Mouse (Mus musculus) CH12F3 (cell line): Measurements from ENCODE around the gene Cdk6.
"Not testable (repeated sequence)": the region's sequence is repeated elsewhere in the genome, so short reads cannot be mapped to it uniquely, and the experiment has no call there.

Experiments
- in situ Hi-C: fragments of 300-500 bp; cut with MboI; formaldehyde crosslinking; loops from 2 replicates; pipeline ENCODE4 v1.14.3; 2020; ENCODE audit warnings: low sequenced_read_pairs

The Cdk6 gene

DNA sequence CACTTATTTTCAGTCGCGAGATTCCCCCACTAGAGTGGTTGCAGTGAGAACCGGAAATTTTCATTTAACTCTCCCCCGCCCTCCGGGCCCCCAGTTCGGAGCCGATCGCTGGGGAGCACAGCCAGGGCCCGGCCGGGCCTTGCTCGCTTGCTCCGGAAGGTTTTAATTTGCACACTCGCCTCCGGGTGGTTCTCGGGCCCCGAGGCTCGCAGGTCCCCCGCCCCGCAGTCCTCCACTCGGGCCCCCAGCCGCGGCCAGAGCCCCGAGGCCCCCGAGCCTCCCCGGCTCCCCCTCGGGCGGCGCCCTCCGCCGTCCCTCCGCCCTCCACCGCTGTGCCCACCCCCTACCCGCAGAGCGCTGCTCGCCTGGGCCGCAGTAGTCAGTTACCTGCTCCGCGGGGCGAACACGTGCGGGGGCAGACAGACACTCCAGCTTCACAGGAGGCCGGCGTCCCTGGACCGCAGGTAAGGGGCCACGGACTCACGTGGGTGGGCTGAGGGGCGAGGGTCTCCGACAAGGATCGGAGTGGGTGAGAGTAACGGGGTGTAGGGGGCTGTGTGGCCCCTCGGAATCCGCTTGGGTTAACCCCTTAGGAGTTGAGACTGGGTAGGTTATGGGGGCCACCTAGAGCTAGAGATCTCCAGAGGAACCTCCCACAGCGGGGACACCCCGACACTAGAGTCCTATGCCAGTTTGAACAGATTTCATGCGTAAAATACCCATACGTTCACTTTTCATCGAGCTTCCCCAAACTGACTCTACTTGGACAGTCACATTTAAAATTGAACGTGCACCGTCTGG lies at the start of gene Cdk6:
TSS of gene Cdk6 (plus strand) at position 375 of the 801 bp plus-strand sequence.
- in situ Hi-C loops: no loop called here

DNA sequence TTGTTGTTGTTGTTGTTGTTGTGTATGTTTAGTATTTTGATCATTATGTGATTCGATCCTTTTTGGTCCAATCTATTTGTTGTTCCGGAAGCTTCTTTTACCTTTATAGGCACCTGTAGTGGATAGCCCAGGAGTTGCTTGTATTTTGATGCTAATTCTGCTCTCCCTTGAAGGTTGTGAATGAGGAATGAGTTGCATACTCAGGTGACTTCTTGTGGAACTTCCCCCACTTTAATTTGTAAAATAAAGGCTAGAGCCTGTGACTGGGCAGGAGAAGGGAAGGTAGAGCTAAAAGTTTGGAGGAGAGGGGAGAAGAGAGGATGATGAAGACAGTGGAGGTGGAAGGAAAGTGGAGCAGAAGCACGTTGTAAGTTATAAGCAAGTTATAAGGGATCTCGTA lies 47.6 kb upstream of the Cdk6 start:
- in situ Hi-C loops: no loop called here

DNA sequence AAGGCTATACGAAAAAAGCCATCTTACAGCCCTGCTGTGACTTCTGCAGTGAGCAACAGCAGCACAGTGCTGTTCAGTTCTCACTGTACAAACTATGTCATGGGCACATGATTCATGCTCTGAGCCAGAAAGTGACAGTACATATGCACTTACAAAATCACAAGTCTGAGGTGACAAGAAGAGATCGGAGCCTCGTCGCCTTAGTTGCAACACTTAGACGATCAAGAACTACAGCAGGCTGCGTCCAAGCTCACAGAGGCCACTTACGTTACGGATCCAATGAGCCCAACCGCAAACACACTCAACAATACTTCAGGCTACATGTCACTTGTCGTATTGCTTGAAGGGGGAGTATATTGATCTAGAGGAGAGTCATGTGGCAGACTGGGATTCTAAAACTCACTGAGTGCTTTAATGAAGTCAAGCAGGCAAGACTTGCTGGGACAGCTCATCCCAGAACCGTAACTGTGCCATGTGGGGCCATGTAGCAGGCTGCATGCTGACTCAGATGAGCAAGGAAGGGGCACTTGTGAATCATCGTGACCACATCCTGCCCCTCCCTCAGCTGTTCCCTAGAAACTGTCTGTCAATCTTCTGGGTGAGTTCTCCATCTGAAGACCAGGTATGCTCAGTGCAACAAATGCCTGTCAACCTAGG lies 40.4 kb upstream of the Cdk6 start:
- in situ Hi-C loops: no loop called here

DNA sequence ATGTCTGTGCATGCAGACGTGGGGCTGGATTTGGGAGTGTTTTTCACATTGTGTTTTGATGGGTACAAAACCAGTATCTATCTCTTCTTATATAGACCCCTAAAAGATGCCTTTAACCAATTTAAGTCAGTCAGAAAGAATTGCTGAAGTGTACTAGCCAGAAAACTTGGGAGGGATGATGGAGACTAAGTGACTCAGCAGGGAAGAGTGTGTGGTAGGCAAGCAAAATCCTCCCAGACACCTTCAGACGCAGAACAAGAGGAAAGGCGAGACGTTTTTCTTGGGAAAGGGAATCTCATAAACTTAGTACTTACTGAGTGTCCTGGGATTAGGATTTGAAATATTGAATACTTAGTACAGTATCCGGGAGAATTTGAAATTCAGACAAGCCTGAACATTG lies 39.8 kb upstream of the Cdk6 start:
- in situ Hi-C loops: no loop called here

DNA sequence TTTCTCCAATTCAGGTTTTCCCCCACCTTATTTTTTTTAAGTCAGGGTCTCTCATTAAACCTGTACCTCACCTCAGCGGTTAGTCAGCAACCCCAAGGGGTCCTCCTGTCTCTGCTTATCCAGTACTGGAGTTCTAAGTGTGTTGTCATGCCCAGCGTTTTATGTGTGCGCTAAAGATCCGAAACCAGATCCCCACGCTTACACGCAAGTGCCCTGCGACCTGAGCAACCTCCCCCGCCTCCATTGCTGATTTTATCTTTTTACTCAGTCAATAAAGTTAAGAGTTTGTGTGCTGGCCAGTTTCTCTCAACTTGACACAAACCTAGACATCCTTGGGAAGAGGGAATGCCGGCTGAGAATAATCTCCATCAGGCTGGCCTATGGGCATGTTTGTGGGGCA lies 37.4 kb upstream of the Cdk6 start:
- in situ Hi-C loops: no loop called here

DNA sequence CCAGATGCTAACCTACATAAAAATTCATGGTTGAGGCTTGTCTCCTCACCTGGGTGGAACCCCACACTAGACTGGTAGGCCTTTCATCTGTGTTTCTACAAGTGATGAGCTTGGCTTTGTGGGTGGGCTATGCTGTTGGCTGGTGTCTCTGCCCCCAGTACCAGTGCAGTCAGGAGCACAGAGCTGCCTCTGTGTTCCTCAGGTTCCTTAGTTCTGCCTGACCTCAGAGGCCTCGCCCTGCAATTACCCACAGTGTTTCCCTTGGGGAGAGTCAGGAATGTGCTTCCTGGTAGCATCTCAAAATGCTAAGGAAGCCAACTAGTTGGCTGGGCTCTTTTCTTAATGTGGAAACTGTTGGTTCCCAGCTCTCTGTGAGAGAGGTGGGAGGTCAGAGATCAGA lies 35.1 kb upstream of the Cdk6 start:
- in situ Hi-C loops: no loop called here

DNA sequence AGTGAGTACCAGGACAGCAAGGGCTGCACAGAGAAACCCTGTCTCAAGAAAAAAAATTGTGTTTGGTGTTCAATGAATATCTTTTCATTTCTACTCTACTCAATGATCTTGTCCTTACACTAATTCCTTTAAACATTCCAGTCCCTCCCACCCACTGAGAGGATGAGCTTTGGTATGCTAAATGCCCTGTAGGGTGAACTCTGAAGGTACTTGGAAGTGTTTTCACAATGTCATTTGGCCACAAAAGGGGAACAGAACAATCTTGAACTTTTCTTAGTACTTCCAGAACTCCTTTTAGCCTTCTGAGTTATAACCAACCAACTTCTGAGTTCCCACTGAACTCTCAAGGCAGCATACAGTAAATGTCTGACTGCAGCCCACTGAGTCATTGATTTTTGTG lies 32.2 kb upstream of the Cdk6 start:
- in situ Hi-C loops: no loop called here

DNA sequence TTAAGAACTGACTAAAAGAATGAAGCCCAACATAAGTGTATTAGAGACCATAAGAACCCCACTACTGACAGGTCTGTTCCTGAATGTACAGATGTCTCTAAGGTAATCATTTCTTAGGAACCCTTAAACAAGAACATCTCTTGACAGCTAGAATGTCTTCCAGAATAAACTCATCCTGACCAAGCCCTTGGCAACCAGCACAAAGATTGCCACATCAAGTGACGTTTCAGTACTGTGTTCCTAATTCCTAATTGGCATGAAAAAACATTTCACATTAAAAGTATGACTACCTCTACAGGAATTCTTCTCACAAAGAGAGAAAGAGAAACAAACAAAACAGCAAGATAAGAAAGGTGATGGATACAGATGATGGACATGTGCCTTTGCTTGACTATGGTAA lies 31.7 kb upstream of the Cdk6 start:
- in situ Hi-C loops: no loop called here

DNA sequence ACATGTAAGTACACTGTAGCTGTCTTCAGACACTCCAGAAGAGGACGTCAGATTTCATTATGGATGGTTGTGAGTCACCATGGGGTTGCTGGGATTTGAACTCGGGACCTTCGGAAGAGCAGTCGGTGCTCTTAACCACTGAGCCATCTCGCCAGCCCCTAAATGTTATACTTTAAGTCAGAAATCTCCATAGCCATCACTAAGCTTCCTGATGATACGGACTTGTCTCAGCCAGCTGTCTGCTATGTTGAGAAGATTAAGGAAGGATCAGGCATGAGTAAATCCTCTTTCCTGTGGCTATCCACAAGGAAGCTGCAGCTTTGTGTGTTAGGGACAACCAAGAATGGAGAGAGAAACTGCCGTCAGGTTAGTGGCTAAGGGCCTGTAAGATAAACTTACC lies 30.1 kb upstream of the Cdk6 start:
- in situ Hi-C loops: not testable (repeated sequence)

DNA sequence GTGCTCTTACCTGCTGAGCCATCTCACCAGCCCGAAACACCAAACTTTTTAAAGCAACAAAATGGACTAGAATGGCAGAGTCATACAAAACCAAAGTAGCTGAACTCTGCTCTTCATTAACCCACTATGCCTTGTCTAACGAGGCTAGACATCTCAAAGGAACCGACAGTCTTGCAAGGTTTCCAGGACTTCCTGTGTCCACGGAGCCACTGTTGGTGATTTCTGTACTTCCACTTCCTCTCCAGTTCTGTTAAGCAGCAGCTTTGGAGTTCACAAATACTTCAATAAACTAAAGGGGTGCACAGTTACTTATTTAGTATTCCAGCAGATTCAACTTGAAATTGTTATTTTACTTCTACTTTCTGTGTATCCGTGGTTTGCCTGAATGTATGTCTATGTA lies 23.6 kb upstream of the Cdk6 start:
- in situ Hi-C loops: not testable (repeated sequence)

DNA sequence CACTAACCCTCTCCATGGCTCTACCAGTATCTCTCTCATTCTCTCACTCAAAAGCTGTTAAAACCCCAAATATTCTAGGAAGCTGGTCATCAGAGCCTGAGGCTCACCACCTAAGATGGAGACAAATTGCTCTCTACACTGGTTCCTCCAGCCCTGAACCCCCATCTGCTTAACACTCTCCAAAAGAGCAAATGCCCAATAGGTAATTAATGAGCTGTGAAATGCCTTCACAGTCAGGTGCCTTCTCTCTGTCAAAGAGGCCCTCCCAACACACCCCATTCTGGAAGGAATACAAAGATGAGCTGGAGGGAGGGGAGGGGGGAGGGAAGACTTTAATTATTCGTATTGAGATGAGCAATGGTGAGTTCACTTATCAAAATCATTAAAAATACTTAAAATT lies 21.1 kb upstream of the Cdk6 start:
- in situ Hi-C loops: no loop called here

DNA sequence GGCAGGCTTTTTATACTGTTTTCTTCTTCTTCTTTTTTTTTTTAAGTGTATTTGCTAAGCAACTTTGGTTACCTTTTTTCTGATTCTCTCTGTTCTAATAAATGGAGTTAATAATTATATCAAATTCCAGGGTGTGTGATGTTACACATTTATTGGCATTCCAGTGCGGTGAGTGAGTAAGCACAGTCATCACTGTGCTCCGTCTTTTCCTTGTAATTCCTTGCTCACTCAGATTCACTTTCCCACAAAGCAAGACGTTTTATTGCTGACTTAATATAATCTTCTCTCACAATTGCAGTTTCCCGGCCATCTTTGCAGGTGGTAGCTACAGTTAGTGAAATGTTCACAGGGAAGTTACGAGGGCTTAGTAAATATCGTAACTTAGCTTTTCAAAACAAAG lies 19.2 kb upstream of the Cdk6 start:
- in situ Hi-C loops: no loop called here

DNA sequence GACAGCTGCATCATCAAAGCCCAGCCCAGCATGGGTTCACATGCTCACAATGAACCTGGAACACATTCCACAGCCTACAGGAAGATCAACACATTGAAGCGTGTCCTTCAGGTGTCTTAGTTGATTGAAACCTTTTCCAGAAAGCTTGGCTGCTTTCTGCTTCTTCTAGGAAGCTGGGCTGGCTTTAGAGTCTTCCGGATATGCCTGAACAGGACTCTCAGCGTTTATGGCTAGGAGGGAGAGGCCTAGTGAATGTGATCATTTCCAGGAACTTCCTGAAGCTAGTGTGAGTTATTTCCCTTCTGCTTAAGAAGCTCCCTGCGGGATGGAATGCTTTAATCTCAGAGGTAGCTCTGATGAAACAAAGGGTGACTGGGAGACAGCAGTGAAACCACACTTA lies 17.2 kb upstream of the Cdk6 start:
- in situ Hi-C loops: no loop called here

DNA sequence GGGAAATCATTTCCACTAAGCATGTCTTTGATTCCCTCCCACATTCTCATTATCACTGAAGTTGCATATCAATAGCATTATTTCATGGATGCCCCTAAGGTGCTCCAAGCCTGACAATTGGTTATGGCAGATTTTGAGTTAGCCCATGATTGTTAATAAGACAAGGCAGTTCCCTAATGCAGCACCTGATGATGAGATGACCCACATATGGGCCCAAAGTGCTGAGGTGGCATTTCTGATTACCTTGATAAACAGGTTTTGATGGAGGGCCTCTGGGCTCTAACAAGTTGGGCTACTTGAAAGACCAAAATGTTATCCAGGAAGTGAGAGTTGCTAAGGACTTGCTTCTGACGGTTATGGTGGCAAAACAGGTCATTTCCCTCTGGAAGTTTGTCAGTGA lies 11.9 kb upstream of the Cdk6 start:
- in situ Hi-C loops: no loop called here

DNA sequence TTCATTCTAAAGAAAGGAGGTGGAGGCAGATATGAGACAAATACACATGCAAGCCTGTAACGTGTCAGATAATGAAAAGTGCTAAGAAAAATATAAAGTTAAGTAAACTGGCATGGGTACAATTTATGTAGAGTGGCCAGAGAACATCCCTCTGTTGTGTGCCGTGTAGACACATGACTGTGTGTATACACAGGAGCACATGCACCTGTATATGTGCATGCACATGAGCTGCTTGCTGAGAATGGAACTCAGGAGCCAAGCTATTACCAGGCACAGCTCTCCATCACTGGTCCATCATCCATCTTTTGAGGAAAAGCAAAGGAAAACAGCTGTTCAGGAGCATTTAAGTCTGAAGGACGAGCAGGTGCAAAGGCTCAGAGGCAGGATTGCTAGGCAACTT lies 10.4 kb upstream of the Cdk6 start:
- in situ Hi-C loops: no loop called here

DNA sequence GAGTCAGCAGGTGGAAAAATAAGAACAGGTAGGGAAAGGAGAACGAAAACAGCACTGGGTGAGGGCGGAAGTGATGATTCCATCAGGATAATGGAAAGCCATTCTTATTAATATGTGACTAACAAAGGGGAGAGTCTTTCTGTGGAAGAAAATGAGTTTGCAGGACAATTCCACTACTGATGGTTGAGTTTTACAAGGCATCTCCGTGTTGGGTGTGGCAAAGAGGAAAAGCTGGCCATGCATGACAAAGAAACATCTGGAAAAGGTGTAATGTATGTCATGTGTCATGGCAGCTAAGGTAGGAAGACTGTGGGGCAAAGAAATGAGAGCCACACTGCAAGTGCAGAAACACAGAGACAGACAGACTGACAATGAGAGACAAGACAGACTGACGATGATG lies 8.3 kb upstream of the Cdk6 start:
- in situ Hi-C loops: not testable (repeated sequence)

DNA sequence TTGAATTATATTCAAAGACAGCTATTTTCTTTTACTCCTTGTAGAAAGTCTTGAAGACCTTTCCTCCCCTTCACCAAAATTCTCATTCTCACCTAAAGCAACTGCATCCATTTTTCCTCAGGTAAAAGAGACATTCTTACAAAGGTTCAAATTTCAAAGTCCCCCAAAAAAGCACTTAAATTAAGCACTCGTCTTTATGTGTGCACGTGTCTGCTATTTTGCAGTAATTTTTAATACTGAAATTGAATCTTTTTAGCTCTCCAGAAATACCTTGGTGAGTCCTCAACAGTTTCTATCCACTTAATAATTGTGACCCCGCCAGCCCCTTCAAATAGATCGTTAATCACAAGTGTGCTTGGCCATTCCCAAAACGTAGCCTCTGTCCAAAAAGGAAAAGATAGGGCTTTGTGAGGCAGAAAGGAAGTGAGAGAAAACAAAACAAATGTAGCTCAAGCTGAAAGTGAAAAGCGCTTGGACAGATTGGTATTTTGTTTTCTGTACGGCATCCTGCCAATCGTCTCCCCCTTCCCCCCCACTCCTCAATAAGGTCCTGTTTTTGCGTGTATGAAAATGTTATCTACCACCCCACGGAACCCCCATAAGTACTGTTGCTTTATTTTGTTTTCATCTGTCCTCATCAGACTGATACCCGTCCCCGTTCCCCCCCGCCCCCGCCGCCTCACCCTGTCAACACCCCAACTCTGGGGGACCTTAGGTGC lies 786 bp upstream of the Cdk6 start:
- in situ Hi-C loops: not testable (repeated sequence)

DNA sequence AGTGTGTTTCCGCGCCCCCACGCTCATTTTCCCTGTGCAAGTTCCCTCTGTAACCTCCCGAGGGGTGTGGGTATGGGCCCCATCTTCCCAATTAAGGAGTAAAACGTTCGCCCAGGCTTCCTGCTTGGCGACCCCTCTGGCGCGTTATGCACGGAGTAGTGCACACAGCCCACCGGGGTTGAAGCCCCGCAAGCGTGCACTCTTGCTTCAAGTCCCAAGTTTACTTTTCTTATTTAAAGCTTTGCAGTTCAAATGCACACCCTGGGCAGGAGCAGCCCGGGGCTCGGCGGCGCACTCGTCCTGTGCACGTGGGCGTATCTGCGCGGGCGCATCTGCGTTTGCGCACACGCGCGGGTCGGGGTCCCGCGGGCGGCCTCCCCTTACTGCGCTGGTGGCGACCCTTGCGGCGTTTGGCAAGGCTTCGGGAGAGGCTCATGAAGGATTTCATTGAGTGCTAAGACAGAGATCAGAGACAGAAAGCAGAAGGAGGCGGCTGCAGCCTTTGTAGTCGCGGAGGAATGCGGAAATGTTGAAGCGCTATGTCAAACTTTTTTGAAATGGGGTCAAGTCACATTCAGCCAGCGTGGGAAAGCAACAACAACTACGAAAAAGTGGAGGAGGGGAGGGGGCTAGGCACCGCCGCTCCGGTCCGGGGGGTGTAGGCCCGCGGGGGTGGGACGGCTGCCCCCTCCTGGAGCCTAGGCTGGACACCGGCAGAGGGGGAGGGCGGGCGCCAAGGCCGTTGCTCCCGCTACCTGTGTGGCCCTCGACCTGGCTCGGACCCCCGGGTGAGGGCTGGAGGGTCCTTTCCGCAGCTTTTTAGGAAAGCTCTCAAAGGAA lies 866 bp downstream of the Cdk6 start:
- in situ Hi-C loops: no loop called here

DNA sequence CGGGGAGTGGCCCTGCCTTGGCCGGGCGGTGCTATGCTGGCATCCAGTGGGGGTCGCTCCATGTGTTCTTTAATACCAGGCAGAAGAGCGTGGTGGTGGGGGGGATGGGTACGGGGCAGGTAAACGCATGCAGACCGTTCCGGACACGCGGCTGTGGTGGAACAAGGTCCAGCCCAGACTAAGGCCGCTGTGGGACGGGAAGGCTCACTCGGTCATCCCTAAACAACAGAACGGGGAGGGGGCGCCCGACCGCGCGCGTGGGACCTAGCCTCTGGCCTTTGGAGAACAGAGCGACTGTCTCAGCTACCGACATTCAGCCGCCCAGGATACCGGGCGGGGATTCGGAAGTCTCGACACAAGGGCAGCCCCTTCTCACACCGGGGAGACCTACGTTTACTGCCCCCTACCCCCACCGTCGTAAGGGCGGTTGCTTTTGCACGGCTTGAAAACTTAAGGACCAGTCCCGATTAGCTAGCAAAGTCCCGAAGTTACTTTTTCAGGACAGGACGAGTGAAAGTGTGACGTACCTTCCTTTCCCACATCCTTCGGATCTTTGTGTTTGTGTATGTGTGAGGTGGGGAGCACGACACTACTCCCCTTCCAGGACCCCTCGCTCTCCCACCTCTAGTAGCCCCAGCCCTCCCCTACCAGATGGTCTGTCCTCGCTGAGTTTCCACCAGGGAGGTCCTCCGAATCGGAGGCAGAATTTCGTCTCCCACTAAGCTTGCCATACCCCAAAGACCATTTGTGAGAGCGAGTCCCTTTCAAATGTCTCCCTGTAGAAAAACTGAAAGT lies 1.7 kb downstream of the Cdk6 start:
- in situ Hi-C loops: no loop called here

DNA sequence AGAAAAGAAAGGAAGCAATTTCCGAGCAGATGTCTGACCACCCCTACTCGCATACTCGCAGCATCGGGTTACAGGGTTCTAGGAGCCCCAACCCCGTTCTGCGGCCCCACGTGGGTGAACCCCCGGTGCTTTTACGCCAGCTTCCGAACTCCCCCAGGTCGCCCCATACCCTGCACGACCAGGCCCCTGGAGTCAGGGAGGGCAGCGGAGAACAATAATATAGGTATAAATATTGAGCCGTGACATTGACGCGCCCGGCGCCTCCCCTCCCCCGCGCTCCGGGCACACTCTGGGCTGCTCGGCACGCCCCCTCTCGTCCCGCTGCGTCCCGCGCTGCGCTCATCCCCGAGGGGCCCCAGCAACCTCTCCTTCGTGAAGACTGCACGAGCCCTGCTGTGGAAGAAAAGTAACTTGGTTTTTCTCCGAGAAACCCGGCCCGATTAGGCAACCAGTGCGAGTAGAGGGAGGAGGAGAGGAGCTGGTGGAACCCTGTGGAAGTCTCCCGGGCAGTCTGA lies 2.3 kb downstream of the Cdk6 start:
- in situ Hi-C loops: no loop called here
